Mouse (Mus musculus): Measurements from ENCODE around the gene Adamts14.

Gene Adamts14

DNA sequence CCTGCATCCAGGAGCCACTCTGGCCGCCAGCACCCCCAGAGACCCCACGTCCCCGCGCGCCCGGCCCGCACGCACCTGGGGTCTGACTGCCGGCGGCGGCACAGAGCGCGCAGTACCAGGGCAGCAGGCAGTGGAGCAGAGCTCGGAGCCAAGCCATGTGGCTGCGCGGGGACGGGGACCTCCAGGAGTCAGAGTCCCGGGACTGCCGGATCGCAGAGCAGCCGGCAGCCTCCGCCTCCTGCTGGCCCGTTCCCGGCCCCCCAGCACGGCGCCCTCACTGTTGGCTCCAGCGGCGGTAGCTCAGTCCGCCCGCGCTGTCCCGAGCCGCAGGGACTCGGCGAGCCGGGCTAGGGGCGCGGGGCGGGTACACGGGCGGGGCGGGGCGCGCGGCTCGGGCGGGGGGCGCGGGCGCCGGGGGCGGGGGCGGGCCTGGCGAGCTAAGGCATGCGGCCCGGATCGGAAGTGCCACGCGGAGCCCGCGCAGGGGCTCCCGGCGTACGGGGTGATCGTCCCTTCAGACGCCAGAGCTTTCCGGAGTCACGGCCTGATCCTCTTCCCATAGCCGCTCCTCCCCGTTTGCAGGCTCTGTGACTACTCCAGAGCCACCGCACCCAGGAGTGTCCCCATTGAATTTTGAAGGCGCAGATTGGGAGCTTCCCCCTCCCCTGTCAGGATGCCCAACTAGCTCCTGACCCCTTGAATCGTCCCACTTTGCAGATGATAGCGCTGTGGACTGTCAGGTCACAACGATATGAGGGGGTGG is at the start of gene Adamts14:
TSS of gene Adamts14 (minus strand) at position 358 of the 763 bp plus-strand sequence.
- DNase-seq (ENCODE audit: low read depth), result no peak

GRCm38 (mm10) chr10:61318527-61318926 is 45.3 kb upstream of the Adamts14 start:
- no peak for DNase-seq (ENCODE audit: low read depth)

DNA sequence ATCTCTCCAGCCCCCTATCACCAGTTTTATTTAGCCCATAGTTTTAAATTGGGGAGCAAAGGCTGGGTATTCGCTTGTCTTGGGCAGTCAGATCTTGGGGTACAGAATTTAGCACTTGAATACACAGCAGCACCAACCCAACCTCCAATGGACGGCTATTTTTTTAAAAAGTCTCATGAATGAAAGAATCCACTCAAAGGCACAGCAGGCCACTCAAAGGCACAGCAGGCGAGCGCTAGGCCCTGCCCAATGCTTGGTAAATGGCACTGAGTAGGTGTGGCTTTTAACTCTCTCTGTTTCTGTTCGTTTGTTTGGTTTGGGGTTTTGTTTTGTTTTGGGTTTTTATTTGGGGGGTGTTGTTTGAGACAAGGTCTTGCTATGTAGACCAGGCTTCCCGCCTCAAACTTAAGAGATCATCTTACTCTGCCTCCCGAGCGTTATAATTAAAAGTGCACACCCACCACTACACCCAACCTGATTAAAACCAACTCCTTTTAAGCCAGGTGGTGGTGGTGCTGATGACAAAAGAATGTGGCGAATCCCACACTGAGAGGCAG is 42.2 kb upstream of the Adamts14 start:
- DNase-seq (ENCODE audit: low read depth), result no peak

- DNase-seq (ENCODE audit: low read depth), result no peak
These were observed 40.5 kb upstream of the Adamts14 start for GRCm38 (mm10) chr10:61313750-61314149.

DNA sequence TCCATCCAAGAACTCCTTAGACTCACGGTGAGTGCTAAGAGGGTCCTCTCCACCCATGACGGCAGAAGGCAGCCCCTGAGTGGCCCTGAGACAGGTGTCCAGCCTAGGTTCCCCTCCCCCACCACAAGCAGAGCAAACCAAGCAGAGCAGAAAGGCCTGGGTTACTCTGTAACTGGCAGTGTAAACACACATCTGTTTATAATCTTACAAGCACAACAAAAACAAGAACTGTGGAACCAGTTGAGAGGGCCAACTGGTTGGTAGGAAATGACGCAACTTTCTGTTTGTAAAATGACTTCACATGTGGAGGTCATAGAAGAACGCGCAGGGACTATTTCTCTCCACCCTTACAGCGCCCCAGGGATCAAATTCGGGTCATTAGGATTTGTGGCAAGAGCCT is 39.5 kb upstream of the Adamts14 start:
- no peak for DNase-seq (ENCODE audit: low read depth)

DNA sequence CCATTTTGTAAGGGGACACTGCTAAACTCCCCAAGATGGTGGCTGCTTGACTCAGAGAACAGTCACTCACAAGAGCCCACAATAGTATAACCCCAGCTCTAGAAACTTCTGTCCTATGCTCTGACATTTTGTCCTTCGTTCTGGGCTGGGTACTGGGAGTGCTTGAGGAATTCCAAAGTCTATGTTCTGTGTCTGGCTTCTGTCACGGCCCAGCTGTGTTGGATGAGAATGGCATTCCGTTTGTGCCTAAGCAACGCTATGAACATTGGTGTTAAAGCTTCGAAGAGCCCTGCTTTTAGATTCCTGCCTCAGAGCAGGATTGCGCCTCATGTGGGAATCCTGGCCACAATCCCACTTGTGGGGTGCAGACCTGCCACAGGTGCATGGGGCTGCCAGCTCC is 38.9 kb upstream of the Adamts14 start:
- DNase-seq (ENCODE audit: low read depth), result no peak

DNA sequence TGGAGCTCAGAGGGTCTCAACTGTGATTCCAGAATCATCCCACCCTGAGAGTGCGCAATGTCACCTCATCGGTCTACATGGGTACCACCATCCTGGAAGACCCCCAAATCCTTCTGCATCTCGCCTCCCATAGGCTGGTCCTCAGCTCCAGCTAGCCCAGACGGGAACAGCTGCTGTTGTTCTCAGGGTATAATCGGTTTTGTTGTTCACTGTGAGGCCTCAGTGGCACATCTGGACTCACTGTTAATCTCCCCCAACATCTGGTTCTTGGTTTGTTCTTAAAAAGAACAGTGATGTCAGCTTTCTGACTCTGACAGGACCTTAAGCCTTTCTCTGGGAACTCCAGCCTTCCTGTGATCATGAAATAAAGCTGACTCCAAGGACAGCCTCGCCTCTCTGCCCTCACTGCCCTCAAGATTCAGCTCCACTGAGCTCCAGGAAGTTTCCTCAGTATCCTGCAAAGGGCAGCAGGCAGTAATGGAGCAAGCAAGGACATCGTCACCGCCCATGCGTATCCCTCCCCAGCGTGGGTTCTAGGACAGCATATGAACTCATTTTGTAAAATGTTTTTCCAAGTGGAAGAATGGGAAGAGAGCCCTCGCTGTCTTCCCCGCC is 35.6 kb upstream of the Adamts14 start:
- no peak for DNase-seq (ENCODE audit: low read depth)

- DNase-seq (ENCODE audit: low read depth), result peak; percentile 22
These were observed 32.8 kb upstream of the Adamts14 start for GRCm38 (mm10) chr10:61305928-61306590.

DNA sequence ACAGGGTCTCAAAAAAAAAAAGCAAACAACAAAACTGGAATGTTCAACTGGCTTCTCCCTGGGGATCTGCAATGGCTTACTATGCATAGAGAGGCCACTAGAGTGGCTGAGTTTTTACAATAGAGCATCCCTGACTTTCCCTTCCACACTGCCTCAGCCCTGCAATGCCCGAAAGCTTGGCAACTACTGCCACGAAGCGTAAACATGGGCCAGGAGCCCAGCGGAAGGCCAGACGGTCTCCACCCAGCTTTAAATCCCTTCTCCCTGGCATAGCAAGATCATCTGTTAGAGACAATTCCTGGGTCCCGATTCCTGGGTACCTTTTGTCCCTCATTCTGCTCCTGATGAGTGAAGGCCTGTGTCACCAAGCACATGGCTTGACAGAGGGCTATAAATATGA is 30.8 kb upstream of the Adamts14 start:
- DNase-seq (ENCODE audit: low read depth), result no peak

DNA sequence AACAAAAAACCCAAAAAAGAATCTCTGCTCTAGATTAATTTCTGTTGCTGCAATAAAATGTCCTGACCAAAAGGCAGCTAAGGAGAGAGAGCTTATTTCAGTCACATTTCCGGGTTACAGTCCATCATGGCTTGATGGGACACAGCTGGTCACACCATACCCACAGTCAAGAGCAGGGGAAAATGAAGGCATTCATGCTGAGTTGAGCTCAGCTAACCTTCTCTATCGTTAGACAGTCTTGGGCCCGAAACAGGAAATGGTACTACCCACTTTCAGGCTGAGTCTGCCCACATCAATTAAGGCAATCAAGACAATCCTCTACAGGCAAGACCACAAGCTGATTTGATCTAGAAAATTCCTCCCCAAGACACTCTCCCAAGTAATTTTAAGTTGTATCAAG is 27.8 kb upstream of the Adamts14 start:
- DNase-seq (ENCODE audit: low read depth), result peak; percentile 32

GRCm38 (mm10) chr10:61297477-61297876 is 24.2 kb upstream of the Adamts14 start, which contains the start of gene Prf1:
Gene Prf1 (plus strand): TSS chr10:61297833.
- peak; percentile 67 for DNase-seq (ENCODE audit: low read depth)

GRCm38 (mm10) chr10:61296713-61297445 is 23.6 kb upstream of the Adamts14 start:
- peak; percentile 40 for DNase-seq (ENCODE audit: low read depth)

DNA sequence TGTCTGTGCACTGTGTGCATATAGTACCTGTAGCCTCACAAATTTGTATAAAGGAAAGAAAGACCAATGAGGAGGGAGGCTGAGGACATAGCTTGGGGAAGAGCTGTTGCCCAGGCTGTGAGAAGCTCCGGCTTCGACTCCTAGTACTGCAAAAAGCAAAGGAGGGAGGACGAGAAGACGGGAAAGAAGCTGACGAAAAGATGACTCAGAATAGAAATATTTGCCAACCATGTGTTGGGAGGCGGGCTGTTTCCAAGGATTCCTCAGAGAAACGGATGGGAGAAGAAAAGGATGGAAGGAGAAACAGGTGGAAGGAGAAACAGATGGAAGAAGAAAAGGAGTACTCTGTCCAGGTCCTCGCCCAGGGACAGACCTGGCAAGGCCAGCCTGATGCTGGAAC is 21.0 kb upstream of the Adamts14 start:
- DNase-seq (ENCODE audit: low read depth), result no peak

- no peak for DNase-seq (ENCODE audit: low read depth)
These were observed 17.2 kb upstream of the Adamts14 start for GRCm38 (mm10) chr10:61290479-61290878.

DNA sequence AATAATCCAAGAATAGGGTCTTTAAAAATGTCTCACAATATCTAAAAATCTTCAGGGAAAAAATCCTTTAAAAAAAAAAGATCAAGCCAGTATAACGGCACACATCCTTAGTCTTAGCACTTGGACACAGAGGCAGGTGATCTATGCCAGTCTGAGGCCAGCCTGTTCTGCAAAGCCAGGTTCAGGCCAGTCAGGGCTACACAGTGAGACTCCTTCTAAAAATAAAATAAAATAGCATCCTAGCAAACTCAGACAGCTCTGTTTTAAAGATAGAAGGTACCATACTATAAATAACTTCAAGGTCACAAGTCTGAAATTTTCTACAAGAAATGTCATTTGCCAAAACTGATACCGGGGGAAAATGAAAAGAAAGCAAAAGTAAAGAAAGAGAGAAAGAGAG is 16.8 kb upstream of the Adamts14 start:
- DNase-seq (ENCODE audit: low read depth), result no peak

DNA sequence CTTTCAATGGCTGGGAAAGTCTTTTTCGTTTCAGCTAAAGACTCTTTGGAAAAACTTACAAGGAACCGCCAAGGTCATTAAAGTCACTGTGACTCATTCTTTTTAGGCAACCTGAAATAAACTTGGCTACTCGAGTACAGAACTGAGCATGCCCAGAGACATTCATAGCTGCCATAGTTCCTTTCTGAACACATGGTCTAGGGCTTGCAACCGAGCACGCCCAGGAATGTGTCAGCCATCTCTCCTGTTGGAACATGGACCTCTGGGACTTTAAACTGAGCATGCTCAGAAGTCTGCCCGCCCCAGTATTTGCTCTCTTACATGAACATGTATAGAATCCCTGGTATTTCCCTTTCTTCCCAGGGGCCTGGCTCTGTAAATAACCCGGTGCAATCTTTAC is 13.0 kb upstream of the Adamts14 start:
- no peak for DNase-seq (ENCODE audit: low read depth)

- no peak for DNase-seq (ENCODE audit: low read depth)
These were observed 12.0 kb upstream of the Adamts14 start for GRCm38 (mm10) chr10:61285271-61285670.

DNA sequence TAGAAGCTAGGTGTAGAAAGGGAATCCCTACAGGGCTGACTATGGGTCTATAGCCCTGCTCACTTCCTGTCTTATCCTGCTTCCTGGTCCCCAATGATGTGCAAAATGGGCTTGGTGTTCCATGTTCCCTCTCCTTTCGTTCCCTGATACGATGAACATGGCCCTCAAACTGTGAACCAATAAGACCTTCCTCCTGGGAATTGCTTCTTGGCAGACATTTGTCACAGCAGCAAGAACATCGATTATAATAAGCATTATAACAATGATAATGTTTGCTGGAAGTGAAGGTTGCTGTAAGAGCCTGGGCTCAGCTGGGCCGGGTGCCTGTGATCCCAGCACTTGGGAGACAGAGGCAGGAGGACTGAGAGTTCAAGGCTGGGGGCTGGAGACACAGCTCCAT is 11.1 kb upstream of the Adamts14 start:
- no peak for DNase-seq (ENCODE audit: low read depth)

DNA sequence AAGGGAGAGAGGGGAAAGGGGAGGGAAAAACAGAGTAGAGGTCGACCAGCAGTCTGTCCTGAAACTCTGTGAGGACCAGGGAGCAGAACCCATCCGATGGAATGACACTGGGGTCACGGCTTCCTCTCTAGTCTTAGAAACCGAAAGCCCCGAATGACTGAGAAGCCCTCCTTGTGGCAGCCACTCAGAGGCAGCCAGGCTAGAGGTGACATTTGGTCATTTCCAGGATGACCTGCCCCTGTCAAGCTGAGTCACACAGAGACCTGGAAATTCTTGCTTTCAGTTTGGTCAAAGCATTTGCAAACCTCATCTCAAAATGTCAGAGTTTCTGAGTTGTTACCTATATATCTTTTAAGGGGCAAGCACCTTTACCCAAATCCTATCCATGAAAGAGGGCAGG is 7.9 kb upstream of the Adamts14 start:
- DNase-seq (ENCODE audit: low read depth), result no peak

DNA sequence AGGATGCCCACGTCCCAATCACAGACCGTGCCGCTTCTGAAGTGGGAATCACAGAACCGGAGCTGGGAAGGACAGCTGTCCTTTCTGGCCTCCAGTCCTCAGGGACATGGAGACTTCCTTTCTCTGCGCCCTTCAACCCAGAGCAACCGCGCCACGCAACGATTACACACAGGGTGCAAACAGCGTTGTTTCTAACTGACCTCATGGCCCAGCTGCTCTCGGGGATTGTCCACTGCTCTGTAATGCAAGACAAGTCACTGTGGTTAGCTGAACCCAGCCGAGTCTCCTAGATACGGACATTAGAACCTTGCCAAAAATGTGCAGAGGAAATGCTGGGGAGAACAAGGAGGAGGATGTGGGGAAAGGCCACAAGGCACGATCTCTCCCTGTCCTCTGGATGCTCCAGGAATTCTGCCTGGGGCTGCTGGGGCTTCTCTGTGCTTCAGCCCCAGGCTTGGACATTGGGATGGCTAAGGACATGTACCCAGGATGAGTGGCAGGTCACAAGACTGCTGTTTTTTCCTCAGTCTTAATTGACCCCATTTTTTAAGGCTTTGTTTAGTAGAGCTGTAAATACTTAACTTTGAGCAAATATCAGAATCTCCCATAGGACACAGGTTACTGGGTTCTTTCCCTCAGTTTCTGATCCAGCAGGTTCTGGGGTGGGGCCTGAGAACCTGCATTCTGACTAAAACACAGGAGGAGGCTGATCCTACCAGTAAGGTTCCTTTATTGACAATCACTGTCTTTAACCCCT is 4.9 kb upstream of the Adamts14 start:
- no peak for DNase-seq (ENCODE audit: low read depth)

GRCm38 (mm10) chr10:61277051-61277450 is 3.8 kb upstream of the Adamts14 start:
- no peak for DNase-seq (ENCODE audit: low read depth)
